Mouse (Mus musculus): ENCODE data around the gene AC124502.3.

DNA sequence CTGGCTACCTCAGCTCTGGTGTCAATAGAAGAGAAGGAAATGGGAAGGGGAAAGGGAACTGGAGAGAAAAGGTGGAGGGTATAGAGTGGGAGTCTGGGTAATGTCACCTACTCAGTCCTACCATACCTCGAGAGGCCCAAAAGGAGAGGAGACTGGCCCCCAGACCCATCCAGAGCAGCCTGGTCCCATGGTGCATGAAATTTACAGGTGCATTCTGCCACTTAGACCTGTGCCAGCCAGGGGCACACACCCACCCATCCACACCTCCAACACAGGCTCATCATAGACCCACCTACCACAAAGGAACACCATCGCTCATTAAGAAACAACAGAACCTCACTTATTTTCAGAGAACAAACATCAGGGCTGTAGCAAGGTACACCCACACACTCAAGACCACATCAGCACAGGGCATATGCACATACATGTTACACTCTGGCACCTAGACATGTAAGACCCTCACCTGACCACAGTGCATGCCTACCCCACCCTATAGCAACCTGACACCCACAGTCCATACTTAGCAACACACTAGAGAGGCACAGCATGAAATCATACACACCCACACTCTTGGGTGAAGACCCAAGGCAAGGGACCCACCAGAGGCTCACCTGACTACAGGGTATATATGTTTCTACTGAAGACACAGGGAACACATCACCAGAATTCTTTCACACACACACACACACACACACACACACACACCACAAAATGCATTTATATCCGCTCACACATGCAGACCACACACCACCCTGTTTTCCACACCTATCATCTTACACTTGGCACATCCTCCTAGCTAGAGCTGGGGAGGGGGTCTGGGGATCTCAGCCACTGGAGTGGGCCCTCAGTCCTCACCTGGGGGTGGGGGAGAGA lies 45.5 kb downstream of the AC124502.3 start:
- TF ChIP-seq CTCF (IDR thresholded peaks at IDR 0.05; ENCODE audit: low read depth, low read length) (no peak), POLR2A (IDR thresholded peaks at IDR 0.05; ENCODE audit: extremely low read depth, insufficient read depth, low read length) (no peak)

Measured in liver, adult 2 months (tissue).